Mouse (Mus musculus) liver, embryonic 14.5 days (tissue): ENCODE data around the gene Rab19. TPM values are rescaled to one million over a fixed set of nuclear protein-coding genes. Genes with fewer than 3 reads are reported as not detected.
A peak's percentile ranks its signal among the peaks of the same experiment; 100 is the strongest.
"Not testable (repeated sequence)": the region's sequence is repeated elsewhere in the genome, so short reads cannot be mapped to it uniquely, and the experiment has no call there.

Experiments used
- ATAC-seq: fragments of 200-750 bp; cut with Nextera tagmentation; 2 replicates; pipeline ENCODE4 v1.8.0; 2017; ENCODE audit warnings: moderate number of reproducible peaks, mild to moderate bottlenecking, moderate library complexity; ENCODE audit not compliant: insufficient read depth
- DNase-seq, 3 experiments: peaks; one replicate each; pipeline ENCODE4 v3.0.0-alpha.2; 2012 to 2013; ENCODE audit warnings: low read depth in 3 of 3, low spot score in 3 of 3
- H3K27ac ChIP-seq: fragments of 300-500 bp; sonication (generic); 2 replicates; pipeline ENCODE4 v1.5.1; 2014; ENCODE audit warnings: moderate library complexity, mild to moderate bottlenecking, control low read depth, inconsistent platforms
- H3K27me3 ChIP-seq: fragments of 300-500 bp; sonication (generic); 2 replicates; pipeline ENCODE4 v1.6.1; 2014; ENCODE audit warnings: mild to moderate bottlenecking, low read length, moderate library complexity; ENCODE audit not compliant: control insufficient read depth, insufficient read depth
- H3K36me3 ChIP-seq: fragments of 300-500 bp; sonication (generic); replicated peaks from 2 replicates; pipeline ENCODE4 v1.6.1; 2014; ENCODE audit warnings: low read depth; ENCODE audit not compliant: control insufficient read depth, insufficient read depth
- H3K4me1 ChIP-seq, 2 experiments: fragments of 200-500 bp in 1 of 2; fragments of 300-500 bp in 1 of 2; sonication (generic) in 1 of 2; replicated peaks; 2 replicates each; pipeline ENCODE4 v1.6.1; 2012 to 2014; ENCODE audit warnings: antibody characterized with exemption in 1 of 2, inconsistent platforms in 1 of 2, low read length in 1 of 2; ENCODE audit not compliant: control insufficient read depth in 2 of 2, insufficient read depth in 2 of 2
- H3K4me2 ChIP-seq: fragments of 300-500 bp; sonication (generic); 2 replicates; pipeline ENCODE4 v1.6.1; 2014; ENCODE audit warnings: low read depth, mild to moderate bottlenecking, control low read depth, moderate library complexity
- H3K4me3 ChIP-seq, 2 experiments: fragments of 200-500 bp in 1 of 2; fragments of 300-500 bp in 1 of 2; sonication (generic) in 1 of 2; 2 replicates each; pipeline ENCODE4 v1.5.1; 2012 to 2014; ENCODE audit warnings: low read depth in 2 of 2, low read length in 2 of 2, mild to moderate bottlenecking in 2 of 2, control low read depth in 1 of 2, inconsistent platforms in 1 of 2, moderate library complexity in 1 of 2; ENCODE audit not compliant: insufficient read depth in 1 of 2
- H3K9ac ChIP-seq: fragments of 300-500 bp; sonication (generic); replicated peaks from 2 replicates; pipeline ENCODE4 v1.6.1; 2014; ENCODE audit warnings: mild to moderate bottlenecking, control low read depth, moderate library complexity
- H3K9me3 ChIP-seq: fragments of 300-500 bp; sonication (generic); 2 replicates; pipeline ENCODE4 v1.6.1; 2016; ENCODE audit warnings: low read length, mixed read lengths; ENCODE audit not compliant: control insufficient read depth
- CTCF ChIP-seq: IDR thresholded peaks from 2 replicates; pipeline ENCODE4 v1.5.1; 2016; ENCODE audit warnings: antibody characterized with exemption, low read depth, control low read depth
- EP300 ChIP-seq: IDR thresholded peaks from 2 replicates; pipeline ENCODE4 v1.6.1; 2016; ENCODE audit warnings: antibody characterized with exemption, low read depth
- WGBS: fragments of 180-500 bp; shearing (Covaris S2); extraction: QIAGEN DNeasy Blood & Tissue Kit; methylation state at CpG from one replicate; pipeline ENCODE4 v1.1.7; 2014; ENCODE audit not compliant: insufficient replicate concordance; 5-methylcytosine and 5-hydroxymethylcytosine counted together
- polyA plus RNA-seq, 2 experiments: library from polyadenylated mRNA; depleted of rRNA in 1 of 2; stranded (reverse) in 1 of 2; unstranded in 1 of 2; fragments of >200 nt; fragmentation: Nextera tagmentation in 1 of 2; extraction: Ambion mirVana in 1 of 2; gene quantifications; 2 replicates each; pipeline versions ENCODE4 v1.2.1 to v1.2.3; 2012 to 2014

Gene Rab19
- polyA plus RNA-seq, 2 experiments = 0.17 to 0.38 TPM

DNA sequence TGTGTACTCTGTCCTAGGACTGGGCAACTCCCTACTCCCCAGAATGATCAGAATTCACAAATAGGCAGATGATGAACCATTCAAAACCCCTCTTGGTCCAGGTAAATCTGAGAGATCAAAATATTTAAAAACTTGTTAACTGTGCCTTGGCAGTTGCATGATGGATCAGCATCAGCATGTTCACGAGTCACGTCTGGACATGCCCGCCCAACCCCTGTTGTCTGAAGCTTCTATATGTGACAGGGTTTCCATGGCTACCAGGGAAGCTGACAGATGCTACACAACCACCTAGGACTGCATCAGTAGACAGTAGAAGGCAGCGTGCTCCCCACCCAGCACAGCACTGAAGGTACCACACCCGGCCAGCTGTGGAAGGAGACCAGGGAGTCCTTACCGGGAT is 32.0 kb upstream of the Rab19 start:
- no peaks in the 10 kb centered on the region for H3K27me3 ChIP-seq
- no peak overlapping the region for H3K4me3 ChIP-seq
- H3K4me1 ChIP-seq = no peaks in the 10 kb centered on the region
- WGBS = 79% methylated on average over 6 of the region's 6 CpGs
- H3K4me2 ChIP-seq = no peak overlapping the region
- H3K9me3 ChIP-seq = no peaks in the 10 kb centered on the region
- no peak overlapping the region for H3K27ac ChIP-seq
- no peaks in the 10 kb centered on the region for H3K36me3 ChIP-seq
- H3K9ac ChIP-seq = no peak overlapping the region
- DNase-seq (no peak), ATAC-seq (no peak)
- no peak for TF ChIP-seq CTCF

DNA sequence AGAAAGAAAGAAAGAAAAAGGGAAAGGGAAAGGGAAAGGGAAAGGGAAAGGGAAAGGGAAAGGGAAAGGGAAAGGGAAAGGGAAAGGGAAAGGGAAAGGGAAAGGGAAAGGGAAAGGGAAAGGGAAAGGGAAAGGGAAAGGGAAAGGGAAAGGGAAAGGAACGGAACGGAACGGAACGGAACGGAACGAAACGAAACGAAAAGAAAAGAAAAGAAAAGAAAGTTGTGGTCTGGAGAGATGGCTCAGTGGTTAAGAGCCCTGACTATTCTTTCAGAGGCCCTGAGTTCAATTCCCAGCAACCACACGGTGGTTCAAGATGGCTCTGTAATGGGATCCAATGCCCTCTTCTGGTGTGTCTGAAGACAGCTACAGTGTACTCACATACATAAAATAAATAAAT is 21.8 kb upstream of the Rab19 start:
- not testable (repeated sequence) for DNase-seq, H3K4me1 ChIP-seq, ATAC-seq, H3K9ac ChIP-seq, H3K36me3 ChIP-seq, H3K27me3 ChIP-seq, H3K4me3 ChIP-seq, H3K9me3 ChIP-seq, H3K4me2 ChIP-seq, H3K27ac ChIP-seq
- WGBS = 87% methylated on average over 9 of the region's 9 CpGs

DNA sequence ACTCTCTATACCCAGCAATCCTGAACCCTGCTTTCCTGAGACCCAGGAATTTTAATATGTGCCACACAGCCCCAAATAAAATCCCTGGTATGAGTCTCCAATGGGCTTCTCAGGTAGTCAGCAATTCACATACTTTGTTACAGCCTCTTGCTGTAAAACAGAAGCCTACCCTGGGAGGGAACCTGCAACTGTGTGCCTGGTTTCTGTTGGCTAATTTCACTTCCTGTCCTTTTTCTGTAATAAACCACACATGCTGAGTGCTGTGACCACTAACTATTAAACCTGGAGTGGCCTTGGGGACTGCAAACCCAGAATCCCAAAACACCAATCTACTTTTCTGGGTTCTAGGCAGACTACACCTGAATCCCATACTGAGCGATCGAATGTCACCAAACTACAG is 18.3 kb upstream of the Rab19 start:
- TF ChIP-seq EP300 (no peak), CTCF (no peak)
- Histone ChIP-seq H3K4me1 (no peaks in the 10 kb centered on the region), H3K4me3 (no peak overlapping the region), H3K9ac (no peak overlapping the region), H3K9me3 (no peaks in the 10 kb centered on the region), H3K4me2 (no peak overlapping the region), H3K27me3 (no peaks in the 10 kb centered on the region), H3K36me3 (no peaks in the 10 kb centered on the region), H3K27ac (no peak overlapping the region)
- WGBS = 87% methylated on average over 2 of the region's 2 CpGs
- DNase-seq (no peak), ATAC-seq (no peak)

DNA sequence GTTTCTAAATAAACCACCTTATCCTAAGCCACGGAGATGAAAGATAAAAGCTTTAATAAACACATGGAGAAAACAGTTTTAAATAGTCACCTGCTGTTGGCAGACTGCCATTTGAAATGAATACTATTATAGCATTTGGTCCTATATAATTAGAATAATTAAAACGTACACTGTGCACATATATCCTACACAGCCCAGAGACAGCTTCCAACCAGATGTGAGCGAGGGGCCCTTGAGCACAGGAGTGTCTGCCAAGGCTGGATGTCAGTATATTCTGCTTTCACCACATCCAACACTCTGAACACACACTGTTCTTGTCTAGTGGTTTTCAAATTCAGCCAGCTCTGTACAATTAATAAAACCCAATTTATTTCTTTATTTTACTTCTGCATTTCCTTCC is 11.3 kb upstream of the Rab19 start:
- DNase-seq (no peak), ATAC-seq (no peak)
- H3K9ac ChIP-seq = no peak overlapping the region
- no peak for TF ChIP-seq CTCF
- TF ChIP-seq EP300 = no peak
- H3K4me3 ChIP-seq = no peak overlapping the region
- no peaks in the 10 kb centered on the region for H3K4me1 ChIP-seq
- H3K9me3 ChIP-seq = no peaks in the 10 kb centered on the region
- no peaks in the 10 kb centered on the region for H3K36me3 ChIP-seq
- no peak overlapping the region for H3K4me2 ChIP-seq
- H3K27ac ChIP-seq = no peak overlapping the region
- no peaks in the 10 kb centered on the region for H3K27me3 ChIP-seq
- WGBS = 61% methylated on average over 3 of the region's 3 CpGs

DNA sequence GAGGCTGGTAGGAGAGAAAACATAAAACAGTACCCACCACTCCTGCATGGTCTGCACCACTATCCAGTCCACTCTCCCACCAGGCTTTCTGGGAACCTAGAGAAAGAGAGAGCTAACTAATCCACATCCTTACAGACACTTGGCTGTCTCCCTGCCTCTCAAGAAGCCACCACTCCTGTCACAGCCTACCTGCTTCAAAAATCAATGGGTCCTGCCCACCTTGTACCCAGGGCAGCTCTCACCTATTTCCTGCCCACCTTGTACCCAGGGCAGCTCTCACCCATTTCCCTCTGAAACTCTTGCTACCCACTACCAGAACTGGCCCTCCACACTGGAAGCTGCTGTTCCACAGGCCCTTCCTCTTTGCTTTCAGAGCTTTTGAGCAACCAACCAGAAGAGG is 8.9 kb upstream of the Rab19 start:
- TF ChIP-seq CTCF = no peak
- no peak for TF ChIP-seq EP300
- H3K27ac ChIP-seq = no peak overlapping the region
- no peak overlapping the region for H3K4me2 ChIP-seq
- no peaks in the 10 kb centered on the region; the same call in 1 of the 2 replicates for H3K27me3 ChIP-seq
- DNase-seq (no peak), ATAC-seq (no peak)
- H3K9me3 ChIP-seq = no peaks in the 10 kb centered on the region
- H3K36me3 ChIP-seq = no peaks in the 10 kb centered on the region
- no peak overlapping the region for H3K4me3 ChIP-seq
- no peak overlapping the region for H3K9ac ChIP-seq
- peaks cover 0 to 6% of the 10 kb centered on the region in 2 experiments; a peak in 3 of 4 replicates for H3K4me1 ChIP-seq

DNA sequence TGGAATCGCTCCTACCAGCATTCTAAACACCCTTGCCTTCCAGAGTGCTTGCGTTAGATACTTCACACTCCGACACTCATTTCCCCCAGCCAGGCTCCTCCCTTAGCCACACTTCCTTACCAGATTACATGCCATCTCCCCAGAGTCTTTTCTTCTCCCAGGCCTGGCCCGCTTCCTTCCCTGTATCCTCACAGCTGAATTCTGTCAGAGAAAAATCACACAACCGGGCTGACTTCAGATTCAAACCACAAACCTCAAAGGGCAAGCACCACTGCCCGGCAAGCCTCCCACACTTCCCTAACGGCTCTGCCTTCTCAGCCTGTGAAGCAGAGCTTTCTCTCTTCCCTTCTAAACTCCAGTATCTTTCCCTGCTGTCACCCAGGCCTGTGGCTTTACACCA is 8.2 kb upstream of the Rab19 start:
- Histone ChIP-seq H3K4me3 (no peak overlapping the region), H3K9me3 (no peaks in the 10 kb centered on the region), H3K27me3 (peaks cover 2% of the 10 kb centered on the region), H3K9ac (no peak overlapping the region), H3K27ac (no peak overlapping the region), H3K36me3 (no peaks in the 10 kb centered on the region), H3K4me2 (no peak overlapping the region), H3K4me1 (peaks cover 0 to 7% of the 10 kb centered on the region in 2 experiments; a peak in 3 of 4 replicates)
- 7% methylated on average over 7 of the region's 7 CpGs for WGBS
- no peak for ATAC-seq
- TF ChIP-seq CTCF (no peak), EP300 (no peak)
- DNase-seq = peak in 1 of 3 experiments; percentile 4
